Mouse (Mus musculus): Measurements from ENCODE around the gene Disc1. TPM values are rescaled to one million over a fixed set of nuclear protein-coding genes. Genes with fewer than 3 reads are reported as not detected.

Disc1 gene
- polyA plus RNA-seq, 1 experiment from 2014 or later = 0.96 TPM

DNA sequence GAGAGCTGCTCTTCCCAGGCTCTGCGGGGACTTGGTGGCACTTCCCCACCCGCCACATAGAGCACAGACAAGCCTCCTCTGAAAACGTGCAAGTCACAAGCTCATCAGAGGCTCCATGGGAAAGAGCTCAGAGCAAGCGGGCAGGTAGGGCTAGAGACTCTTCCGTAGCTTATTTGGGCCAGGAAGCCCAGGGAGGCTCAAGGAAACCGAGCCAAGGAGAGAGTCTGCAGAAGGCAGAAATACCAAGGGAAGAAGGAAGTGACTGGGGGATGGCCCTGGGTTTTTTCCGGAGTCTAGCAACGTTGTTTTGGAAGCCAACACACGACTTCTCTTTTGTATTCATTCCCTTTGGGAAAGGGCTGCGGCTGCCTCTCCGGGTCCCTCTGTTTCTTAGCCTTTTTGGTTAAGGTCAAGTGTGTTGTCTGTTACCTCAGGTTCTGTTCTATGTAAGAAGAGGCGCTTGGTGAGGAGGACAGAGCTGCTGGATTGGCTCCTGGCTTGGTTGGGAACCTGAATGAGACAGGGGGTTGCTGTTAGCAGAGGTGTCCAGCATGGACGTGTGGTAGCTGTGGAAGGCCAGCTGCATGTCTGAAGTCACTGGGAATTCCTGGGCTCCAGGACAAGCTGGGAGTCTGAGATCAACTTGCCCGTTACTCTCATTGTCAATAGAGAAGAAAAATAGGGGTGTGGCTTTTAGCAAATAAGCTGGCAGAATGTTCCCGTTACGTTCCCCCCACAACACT lies 145.4 kb downstream of the Disc1 start:
- no peak for ATAC-seq (ENCODE audit: insufficient number of reproducible peaks, low FRiP score, low TSS enrichment, low read depth)
- Histone ChIP-seq H3K27me3 (ENCODE audit: control insufficient read depth, insufficient read depth, low read length) (no peaks in the 10 kb centered on the region), H3K9ac (ENCODE audit: low read length) (no peak overlapping the region), H3K27ac (replicated peaks; ENCODE audit: low read depth, low read length) (no peak overlapping the region; the same call in 1 of the 2 replicates), H3K4me3 (ENCODE audit: low read depth, low read length) (no peak overlapping the region), H3K9me3 (ENCODE audit: control insufficient read depth, low read length) (no peaks in the 10 kb centered on the region), H3K4me1 (ENCODE audit: control insufficient read depth, insufficient read depth, low read length) (peaks cover 11% of the 10 kb centered on the region; the same call in 1 of the 2 replicates), H3K4me2 (ENCODE audit: low read depth, severe bottlenecking) (no peak overlapping the region), H3K36me3 (ENCODE audit: control insufficient read depth, insufficient read depth, low read length) (no peaks in the 10 kb centered on the region)
- DNase-seq (ENCODE audit: low spot score) = no peak
- WGBS = 77% methylated on average over 16 of the region's 16 CpGs

DNA sequence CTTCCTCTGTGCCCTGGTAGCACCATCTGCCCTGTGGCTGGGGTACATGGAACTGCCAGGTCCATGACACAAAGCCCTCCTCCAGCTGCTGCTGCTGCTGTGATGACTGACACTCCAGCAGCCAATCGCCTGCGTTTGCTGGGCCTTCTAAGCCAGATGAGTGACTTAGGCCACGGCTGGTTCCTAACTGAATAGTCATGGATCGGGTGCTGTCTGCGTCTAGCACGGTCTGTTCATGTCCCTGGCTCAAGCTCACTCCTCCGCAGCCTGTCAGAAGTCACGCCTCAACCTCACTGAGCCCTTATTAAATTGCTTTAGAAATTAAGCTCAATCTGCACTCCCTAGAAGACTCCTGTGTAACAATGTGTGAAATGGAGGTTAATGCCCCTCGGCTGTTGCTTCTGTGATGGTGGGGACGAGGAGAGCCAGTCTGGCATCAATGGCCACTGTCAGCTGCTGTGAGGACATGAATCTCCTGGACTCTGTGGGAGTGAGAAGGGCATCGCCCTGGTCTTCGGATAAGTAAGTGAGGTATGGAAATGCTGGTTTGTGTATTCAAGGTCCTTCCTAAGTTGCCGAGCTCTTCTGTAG lies 146.4 kb downstream of the Disc1 start:
- WGBS = 76% methylated on average over 13 of the region's 13 CpGs
- peaks cover 9% of the 10 kb centered on the region; the same call in 1 of the 2 replicates for H3K4me1 ChIP-seq (ENCODE audit: control insufficient read depth, insufficient read depth, low read length)
- H3K27ac ChIP-seq (replicated peaks; ENCODE audit: low read depth, low read length) = no peak overlapping the region

GRCm38 (mm10) chr8:125201650-125202049 lies 147.7 kb downstream of the Disc1 start:
- H3K27me3 ChIP-seq (ENCODE audit: control insufficient read depth, insufficient read depth, low read length) = no peaks in the 10 kb centered on the region
- peaks cover 4% of the 10 kb centered on the region; the same call in 1 of the 2 replicates for H3K4me1 ChIP-seq (ENCODE audit: control insufficient read depth, insufficient read depth, low read length)
- no peak overlapping the region for H3K27ac ChIP-seq (replicated peaks; ENCODE audit: low read depth, low read length)
- DNase-seq (ENCODE audit: low spot score) (no peak), ATAC-seq (ENCODE audit: insufficient number of reproducible peaks, low FRiP score, low TSS enrichment, low read depth) (no peak)
- no peak overlapping the region for H3K9ac ChIP-seq (ENCODE audit: low read length)
- WGBS = 78% methylated on average over 6 of the region's 6 CpGs
- H3K4me3 ChIP-seq (ENCODE audit: low read depth, low read length) = no peak overlapping the region
- no peaks in the 10 kb centered on the region for H3K36me3 ChIP-seq (ENCODE audit: control insufficient read depth, insufficient read depth, low read length)
- H3K9me3 ChIP-seq (ENCODE audit: control insufficient read depth, low read length) = no peaks in the 10 kb centered on the region
- no peak overlapping the region for H3K4me2 ChIP-seq (ENCODE audit: low read depth, severe bottlenecking)

More for the DNA sequence above, 146.4 kb downstream of the Disc1 start:
- Histone ChIP-seq H3K4me3 (ENCODE audit: low read depth, low read length) (no peak overlapping the region), H3K9ac (ENCODE audit: low read length) (no peak overlapping the region), H3K4me2 (ENCODE audit: low read depth, severe bottlenecking) (no peak overlapping the region), H3K9me3 (ENCODE audit: control insufficient read depth, low read length) (no peaks in the 10 kb centered on the region), H3K27me3 (ENCODE audit: control insufficient read depth, insufficient read depth, low read length) (no peaks in the 10 kb centered on the region), H3K36me3 (ENCODE audit: control insufficient read depth, insufficient read depth, low read length) (no peaks in the 10 kb centered on the region)
- ATAC-seq (ENCODE audit: insufficient number of reproducible peaks, low FRiP score, low TSS enrichment, low read depth) (no peak), DNase-seq (ENCODE audit: low spot score) (no peak)

DNA sequence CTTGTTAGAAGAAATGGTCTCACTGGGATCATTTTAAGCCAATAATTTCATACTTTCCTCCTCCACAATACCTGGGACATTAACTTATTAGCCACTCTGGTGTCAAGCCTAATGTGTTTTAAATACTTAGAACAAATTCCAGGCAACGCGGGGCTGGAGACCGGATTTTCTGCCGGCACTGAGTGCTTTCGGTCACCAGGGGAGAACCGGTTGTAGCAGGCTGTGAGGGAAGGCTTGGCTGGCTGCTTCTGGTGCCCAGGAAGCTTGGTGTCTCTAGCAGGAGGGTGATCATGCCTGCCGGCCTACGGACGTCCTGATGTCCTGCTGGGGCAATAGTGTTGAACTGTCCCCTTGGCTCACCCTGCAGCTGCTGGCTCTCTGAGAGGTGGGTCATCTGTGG lies 149.0 kb downstream of the Disc1 start:
- 75% methylated on average over 9 of the region's 9 CpGs for WGBS
- H3K4me2 ChIP-seq (ENCODE audit: low read depth, severe bottlenecking) = no peak overlapping the region
- no peak for DNase-seq (ENCODE audit: low spot score)
- no peaks in the 10 kb centered on the region; the same call in 1 of the 2 replicates for H3K27me3 ChIP-seq (ENCODE audit: control insufficient read depth, insufficient read depth, low read length)
- no peaks in the 10 kb centered on the region for H3K9me3 ChIP-seq (ENCODE audit: control insufficient read depth, low read length)
- H3K4me3 ChIP-seq (ENCODE audit: low read depth, low read length) = no peak overlapping the region
- H3K36me3 ChIP-seq (ENCODE audit: control insufficient read depth, insufficient read depth, low read length) = no peaks in the 10 kb centered on the region
- no peak overlapping the region for H3K9ac ChIP-seq (ENCODE audit: low read length)
- ATAC-seq (ENCODE audit: insufficient number of reproducible peaks, low FRiP score, low TSS enrichment, low read depth) = no peak
- H3K27ac ChIP-seq (replicated peaks; ENCODE audit: low read depth, low read length) = no peak overlapping the region
- H3K4me1 ChIP-seq (ENCODE audit: control insufficient read depth, insufficient read depth, low read length) = peaks cover 4% of the 10 kb centered on the region; the same call in 1 of the 2 replicates

- Histone ChIP-seq H3K4me3 (ENCODE audit: low read depth, low read length) (no peak overlapping the region), H3K27me3 (ENCODE audit: control insufficient read depth, insufficient read depth, low read length) (no peaks in the 10 kb centered on the region; the same call in 1 of the 2 replicates), H3K9me3 (ENCODE audit: control insufficient read depth, low read length) (no peaks in the 10 kb centered on the region), H3K4me2 (ENCODE audit: low read depth, severe bottlenecking) (no peak overlapping the region), H3K36me3 (ENCODE audit: control insufficient read depth, insufficient read depth, low read length) (no peaks in the 10 kb centered on the region), H3K4me1 (ENCODE audit: control insufficient read depth, insufficient read depth, low read length) (peaks cover 1% of the 10 kb centered on the region; the same call in 1 of the 2 replicates), H3K9ac (ENCODE audit: low read length) (no peak overlapping the region), H3K27ac (replicated peaks; ENCODE audit: low read depth, low read length) (no peak overlapping the region)
- DNase-seq (ENCODE audit: low spot score) = no peak
- WGBS = 90% methylated on average over 4 of the region's 4 CpGs
- ATAC-seq (ENCODE audit: insufficient number of reproducible peaks, low FRiP score, low TSS enrichment, low read depth) = no peak
Observed at GRCm38 (mm10) chr8:125205556-125205955, 151.6 kb downstream of the Disc1 start.

DNA sequence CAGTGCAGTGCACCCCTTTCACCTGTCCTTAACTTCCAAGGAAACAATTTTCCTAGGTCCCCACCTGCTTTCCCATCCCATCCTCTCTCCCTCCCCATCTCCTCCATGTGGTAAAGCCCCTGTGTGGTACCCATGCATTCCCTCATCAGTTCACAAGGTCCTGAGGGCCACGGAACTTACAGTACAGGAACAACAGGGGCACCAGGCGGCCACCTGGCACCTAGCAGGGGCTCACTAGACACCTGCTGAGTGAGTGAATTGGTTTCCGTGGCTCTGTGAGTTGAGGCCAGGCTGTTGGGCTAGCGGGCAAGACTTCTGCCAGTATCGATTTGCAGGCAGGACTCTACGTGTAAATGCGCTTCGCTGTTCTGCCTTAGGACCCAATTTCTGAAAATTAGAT lies 152.4 kb downstream of the Disc1 start:
- no peak for ATAC-seq (ENCODE audit: insufficient number of reproducible peaks, low FRiP score, low TSS enrichment, low read depth)

GRCm38 (mm10) chr8:125206962-125207361 lies 153.0 kb downstream of the Disc1 start:
- Histone ChIP-seq H3K27ac (replicated peaks; ENCODE audit: low read depth, low read length) (no peak overlapping the region), H3K4me1 (ENCODE audit: control insufficient read depth, insufficient read depth, low read length) (no peaks in the 10 kb centered on the region), H3K9me3 (ENCODE audit: control insufficient read depth, low read length) (no peaks in the 10 kb centered on the region), H3K9ac (ENCODE audit: low read length) (no peak overlapping the region), H3K4me2 (ENCODE audit: low read depth, severe bottlenecking) (no peak overlapping the region), H3K36me3 (ENCODE audit: control insufficient read depth, insufficient read depth, low read length) (no peaks in the 10 kb centered on the region), H3K4me3 (ENCODE audit: low read depth, low read length) (no peak overlapping the region), H3K27me3 (ENCODE audit: control insufficient read depth, insufficient read depth, low read length) (no peaks in the 10 kb centered on the region; the same call in 1 of the 2 replicates)
- ATAC-seq (ENCODE audit: insufficient number of reproducible peaks, low FRiP score, low TSS enrichment, low read depth) (no peak), DNase-seq (ENCODE audit: low spot score) (no peak)
- WGBS = 85% methylated on average over 3 of the region's 3 CpGs

More for the DNA sequence above, 152.4 kb downstream of the Disc1 start:
- no peak overlapping the region for H3K4me2 ChIP-seq (ENCODE audit: low read depth, severe bottlenecking)
- DNase-seq (ENCODE audit: low spot score) = no peak
- H3K36me3 ChIP-seq (ENCODE audit: control insufficient read depth, insufficient read depth, low read length) = no peaks in the 10 kb centered on the region
- H3K4me1 ChIP-seq (ENCODE audit: control insufficient read depth, insufficient read depth, low read length) = no peaks in the 10 kb centered on the region
- H3K9ac ChIP-seq (ENCODE audit: low read length) = no peak overlapping the region
- no peaks in the 10 kb centered on the region; the same call in 1 of the 2 replicates for H3K27me3 ChIP-seq (ENCODE audit: control insufficient read depth, insufficient read depth, low read length)
- WGBS = 73% methylated on average over 8 of the region's 8 CpGs
- no peaks in the 10 kb centered on the region for H3K9me3 ChIP-seq (ENCODE audit: control insufficient read depth, low read length)
- no peak overlapping the region for H3K4me3 ChIP-seq (ENCODE audit: low read depth, low read length)
- no peak overlapping the region for H3K27ac ChIP-seq (replicated peaks; ENCODE audit: low read depth, low read length)

- no peak overlapping the region for H3K27ac ChIP-seq (replicated peaks; ENCODE audit: low read depth, low read length)
- no peaks in the 10 kb centered on the region for H3K9me3 ChIP-seq (ENCODE audit: control insufficient read depth, low read length)
- 68% methylated on average over 13 of the region's 13 CpGs for WGBS
- DNase-seq (ENCODE audit: low spot score) = no peak
- no peak overlapping the region for H3K4me2 ChIP-seq (ENCODE audit: low read depth, severe bottlenecking)
- ATAC-seq (ENCODE audit: insufficient number of reproducible peaks, low FRiP score, low TSS enrichment, low read depth) = no peak
- no peaks in the 10 kb centered on the region for H3K27me3 ChIP-seq (ENCODE audit: control insufficient read depth, insufficient read depth, low read length)
- no peak overlapping the region for H3K9ac ChIP-seq (ENCODE audit: low read length)
- H3K4me3 ChIP-seq (ENCODE audit: low read depth, low read length) = no peak overlapping the region
- no peaks in the 10 kb centered on the region for H3K36me3 ChIP-seq (ENCODE audit: control insufficient read depth, insufficient read depth, low read length)
- H3K4me1 ChIP-seq (ENCODE audit: control insufficient read depth, insufficient read depth, low read length) = peaks cover 1% of the 10 kb centered on the region
Observed at GRCm38 (mm10) chr8:125212619-125213167, 158.7 kb downstream of the Disc1 start.
